Mouse (Mus musculus) heart, adult 2 months (tissue): Measurements from ENCODE around the gene Cdk10.
"Not testable (repeated sequence)": the region's sequence is repeated elsewhere in the genome, so short reads cannot be mapped to it uniquely, and the experiment has no call there.

ENCODE experiments used
- CTCF ChIP-seq: fragments of 200-600 bp; IDR thresholded peaks from 2 replicates; pipeline ENCODE4 v1.8.1; 2022; ENCODE audit warnings: antibody characterized with exemption, mild to moderate bottlenecking, moderate library complexity
- EP300 ChIP-seq: fragments of 200-500 bp; IDR thresholded peaks from 2 replicates; pipeline ENCODE4 v1.6.1; 2011; ENCODE audit warnings: low read depth, low read length, control low read depth; ENCODE audit not compliant: insufficient read depth
- POLR2A ChIP-seq: fragments of 200-500 bp; IDR thresholded peaks from 2 replicates; pipeline ENCODE4 v1.6.1; 2011; ENCODE audit warnings: mild to moderate bottlenecking, low read depth, low read length, control low read depth; ENCODE audit not compliant: insufficient read depth

- not testable (repeated sequence) for TF ChIP-seq CTCF, POLR2A, EP300
Measured at GRCm38 (mm10) chr8:123197016-123197415, 27.6 kb upstream of the Cdk10 start.
